Mouse (Mus musculus): ENCODE measurements around the gene Ppp1r21. TPM values are rescaled to one million over a fixed set of nuclear protein-coding genes. Genes with fewer than 3 reads are reported as not detected.
A peak's percentile ranks its signal among the peaks of the same experiment; 100 is the strongest.

Ppp1r21 gene
- total RNA-seq, 2 experiments from 2014 or later: 71.4 to 72.7 TPM

GRCm38 (mm10) chr17:88609361-88609760 lies 79.4 kb downstream of the Ppp1r21 start:
- DNase-seq (ENCODE audit: low spot score in 2 of 2): no peak

- no peak for DNase-seq (ENCODE audit: low spot score in 2 of 2)
These were observed 81.1 kb downstream of the Ppp1r21 start for GRCm38 (mm10) chr17:88611057-88611456.

GRCm38 (mm10) chr17:88613172-88613571 lies 83.3 kb downstream of the Ppp1r21 start:
- no peak for DNase-seq (ENCODE audit: low spot score in 2 of 2)

- no peak for DNase-seq (ENCODE audit: low spot score in 2 of 2)
These were observed 83.8 kb downstream of the Ppp1r21 start for GRCm38 (mm10) chr17:88613721-88614120.

GRCm38 (mm10) chr17:88614234-88614633 lies 84.3 kb downstream of the Ppp1r21 start:
- no peak for DNase-seq (ENCODE audit: low spot score in 2 of 2)

GRCm38 (mm10) chr17:88614733-88615132 lies 84.8 kb downstream of the Ppp1r21 start:
- DNase-seq (ENCODE audit: low spot score in 2 of 2): no peak

- no peak for DNase-seq (ENCODE audit: low spot score in 2 of 2)
These were observed 85.7 kb downstream of the Ppp1r21 start for GRCm38 (mm10) chr17:88615492-88616155.

GRCm38 (mm10) chr17:88620935-88621334 lies 91.0 kb downstream of the Ppp1r21 start:
- no peak for DNase-seq (ENCODE audit: low spot score in 2 of 2)

- DNase-seq (ENCODE audit: low spot score in 2 of 2): no peak
These were observed 91.5 kb downstream of the Ppp1r21 start for GRCm38 (mm10) chr17:88621374-88621773.

GRCm38 (mm10) chr17:88622711-88623110 lies 92.8 kb downstream of the Ppp1r21 start:
- no peak for DNase-seq (ENCODE audit: low spot score in 2 of 2)

GRCm38 (mm10) chr17:88624386-88624785 lies 94.5 kb downstream of the Ppp1r21 start:
- no peak for DNase-seq (ENCODE audit: low spot score in 2 of 2)

GRCm38 (mm10) chr17:88625350-88625749 lies 95.4 kb downstream of the Ppp1r21 start:
- no peak for DNase-seq (ENCODE audit: low spot score in 2 of 2)

- no peak for DNase-seq (ENCODE audit: low spot score in 2 of 2)
These were observed 96.0 kb downstream of the Ppp1r21 start for GRCm38 (mm10) chr17:88625931-88626330.

GRCm38 (mm10) chr17:88626347-88626811 lies 96.5 kb downstream of the Ppp1r21 start:
- DNase-seq (ENCODE audit: low spot score in 2 of 2): no peak

- DNase-seq (ENCODE audit: low spot score in 2 of 2): no peak
These were observed 97.2 kb downstream of the Ppp1r21 start for GRCm38 (mm10) chr17:88627150-88627549.

- peak in 1 of 2 experiments; percentile 37 for DNase-seq (ENCODE audit: low spot score in 2 of 2)
These were observed 98.9 kb downstream of the Ppp1r21 start for GRCm38 (mm10) chr17:88628676-88629380.

GRCm38 (mm10) chr17:88629381-88629759 lies 99.5 kb downstream of the Ppp1r21 start:
- peak; percentile 28 to 34 for DNase-seq (ENCODE audit: low spot score in 2 of 2)

- peak in 1 of 2 experiments; percentile 20 for DNase-seq (ENCODE audit: low spot score in 2 of 2)
These were observed 100.1 kb downstream of the Ppp1r21 start for GRCm38 (mm10) chr17:88629931-88630553.

- no peak for DNase-seq (ENCODE audit: low spot score in 2 of 2)
These were observed 100.6 kb downstream of the Ppp1r21 start for GRCm38 (mm10) chr17:88630554-88630948.

GRCm38 (mm10) chr17:88632631-88633030 lies 102.7 kb downstream of the Ppp1r21 start:
- DNase-seq (ENCODE audit: low spot score in 2 of 2): no peak

GRCm38 (mm10) chr17:88636076-88636475 lies 106.2 kb downstream of the Ppp1r21 start:
- no peak for DNase-seq (ENCODE audit: low spot score in 2 of 2)

- no peak for DNase-seq (ENCODE audit: low spot score in 2 of 2)
These were observed 106.7 kb downstream of the Ppp1r21 start for GRCm38 (mm10) chr17:88636587-88636986.
